Mouse (Mus musculus): Measurements from ENCODE around the gene Dnm3. TPM values are rescaled to one million over a fixed set of nuclear protein-coding genes. Genes with fewer than 3 reads are reported as not detected.

The Dnm3 gene
- total and polyA plus RNA-seq, 2 experiments from 2014 or later, result 56.3 to 64.7 TPM

DNA sequence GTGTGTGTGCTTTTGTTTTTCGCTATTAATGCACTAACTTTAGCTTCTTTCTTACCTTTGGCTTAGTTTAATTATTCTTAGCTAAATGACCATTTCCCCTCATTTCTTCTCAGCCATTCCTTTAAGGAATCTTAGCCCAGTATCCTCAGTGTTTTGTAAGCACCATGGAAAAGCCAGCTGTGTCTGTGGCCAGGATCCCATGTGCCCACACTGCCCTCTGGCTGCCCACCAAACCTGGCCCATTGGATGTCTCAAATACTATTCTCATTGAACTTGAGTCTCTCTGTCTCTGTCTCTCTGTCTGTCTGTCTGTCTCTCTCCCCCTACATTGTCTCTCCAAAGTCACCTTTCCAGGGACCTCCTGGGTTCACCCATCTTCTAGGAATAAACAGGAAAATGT, 201.8 kb downstream of the Dnm3 start:
- H3K4me1 ChIP-seq (ENCODE audit: insufficient read depth, low read length), result no peaks in the 10 kb centered on the region
- no peak overlapping the region for H3K4me2 ChIP-seq (ENCODE audit: low read depth, low read length)
- H3K27me3 ChIP-seq (ENCODE audit: insufficient read depth, low read length), result no peaks in the 10 kb centered on the region
- no peaks in the 10 kb centered on the region for H3K36me3 ChIP-seq (ENCODE audit: insufficient read depth, low read length)
- H3K27ac ChIP-seq, result no peak overlapping the region
- ATAC-seq (no peak), DNase-seq (ENCODE audit: low spot score) (peak; percentile 50)
- TF ChIP-seq CTCF (IDR thresholded peaks at IDR 0.05; ENCODE audit: low read depth), result peak; percentile 72
- no peak overlapping the region for H3K9ac ChIP-seq (replicated peaks; ENCODE audit: low read length)
- no peak overlapping the region for H3K4me3 ChIP-seq (ENCODE audit: low read length)
- no peaks in the 10 kb centered on the region for H3K9me3 ChIP-seq (ENCODE audit: low read length)
- 91% methylated on average over 1 of the region's 1 CpGs for WGBS

DNA sequence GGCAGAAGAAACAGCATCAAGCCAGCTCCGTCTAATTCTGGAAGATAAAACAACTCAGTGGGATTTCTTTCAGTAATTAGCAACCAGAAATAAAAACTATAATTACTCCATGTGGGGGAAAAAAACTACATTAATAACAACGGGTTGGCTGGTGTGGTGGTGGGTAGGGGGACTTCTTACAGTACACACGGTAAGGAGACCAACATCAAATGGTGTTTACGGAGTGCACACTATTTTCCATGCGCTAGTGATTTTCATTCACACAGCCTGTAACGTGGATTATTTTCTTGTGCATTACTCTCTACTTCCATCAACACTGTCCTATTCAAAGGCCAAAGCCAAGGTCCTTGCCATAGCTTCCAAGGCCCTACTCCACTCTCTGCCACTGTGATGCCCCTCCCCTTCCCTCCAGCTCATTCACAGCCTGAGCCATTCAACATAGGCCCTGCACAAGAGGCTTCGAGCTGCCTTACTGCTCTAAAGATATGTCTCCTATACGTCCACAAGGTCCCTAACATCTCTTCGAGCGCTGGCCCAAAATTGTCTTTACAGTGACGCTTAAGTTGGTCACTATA, 203.1 kb downstream of the Dnm3 start:
- 0 out of 2 replicates have a peak, but pooled peaks have one; percentile 35 for ATAC-seq
- 83% methylated on average over 11 of the region's 11 CpGs for WGBS

DNA sequence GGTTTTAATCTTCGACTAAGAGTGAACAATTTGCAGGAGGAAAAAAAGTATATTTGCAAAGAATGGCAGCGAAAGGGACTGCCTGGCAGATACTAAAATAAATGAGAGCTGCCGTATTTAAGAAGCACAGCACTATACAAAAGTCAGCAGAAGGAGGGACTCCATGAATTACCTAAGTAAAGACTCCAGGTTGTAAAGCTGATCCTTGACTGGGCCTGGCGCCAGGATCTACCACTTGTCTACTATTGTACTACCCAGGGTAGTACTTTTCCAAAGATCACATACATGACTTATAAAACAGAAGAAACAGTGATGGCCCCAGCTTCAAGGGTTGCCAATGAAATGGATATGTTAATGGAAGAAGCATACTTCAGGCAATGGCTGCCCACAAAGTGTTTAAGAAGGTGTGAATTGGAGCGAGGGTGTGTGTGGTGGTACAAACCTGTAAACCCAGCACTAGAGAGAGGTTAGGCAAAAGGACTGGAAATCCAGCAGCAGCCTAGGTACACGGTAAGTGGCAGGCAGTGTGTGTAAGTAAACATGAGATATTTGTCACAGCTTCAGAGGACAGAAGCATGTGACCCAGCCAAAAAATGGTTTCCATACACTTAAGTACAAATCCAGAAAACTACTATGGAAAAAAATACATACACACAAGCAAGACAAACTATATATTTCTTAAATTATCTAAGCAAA, 220.8 kb downstream of the Dnm3 start:
- Histone ChIP-seq H3K36me3 (ENCODE audit: insufficient read depth, low read length) (no peaks in the 10 kb centered on the region), H3K4me2 (ENCODE audit: low read depth, low read length) (no peak overlapping the region), H3K4me3 (ENCODE audit: low read length) (no peak overlapping the region), H3K27ac (no peak overlapping the region), H3K9me3 (ENCODE audit: low read length) (no peaks in the 10 kb centered on the region), H3K9ac (replicated peaks; ENCODE audit: low read length) (no peak overlapping the region), H3K27me3 (ENCODE audit: insufficient read depth, low read length) (no peaks in the 10 kb centered on the region), H3K4me1 (ENCODE audit: insufficient read depth, low read length) (no peaks in the 10 kb centered on the region)
- 85% methylated on average over 6 of the region's 6 CpGs for WGBS
- no peak for DNase-seq (ENCODE audit: low spot score)
- no peak for TF ChIP-seq CTCF (IDR thresholded peaks at IDR 0.05; ENCODE audit: low read depth)
- ATAC-seq, result no peak

More for the DNA sequence above, 203.1 kb downstream of the Dnm3 start:
- no peaks in the 10 kb centered on the region for H3K4me1 ChIP-seq (ENCODE audit: insufficient read depth, low read length)
- no peaks in the 10 kb centered on the region for H3K36me3 ChIP-seq (ENCODE audit: insufficient read depth, low read length)
- no peak for TF ChIP-seq CTCF (IDR thresholded peaks at IDR 0.05; ENCODE audit: low read depth)
- H3K27me3 ChIP-seq (ENCODE audit: insufficient read depth, low read length), result no peaks in the 10 kb centered on the region
- DNase-seq (ENCODE audit: low spot score), result no peak
- H3K9me3 ChIP-seq (ENCODE audit: low read length), result no peaks in the 10 kb centered on the region
- H3K9ac ChIP-seq (replicated peaks; ENCODE audit: low read length), result no peak overlapping the region
- no peak overlapping the region for H3K27ac ChIP-seq
- no peak overlapping the region for H3K4me2 ChIP-seq (ENCODE audit: low read depth, low read length)
- no peak overlapping the region for H3K4me3 ChIP-seq (ENCODE audit: low read length)

GRCm38 (mm10) chr1:162254944-162255343, 222.9 kb downstream of the Dnm3 start:
- H3K36me3 ChIP-seq (ENCODE audit: insufficient read depth, low read length), result no peaks in the 10 kb centered on the region
- DNase-seq (ENCODE audit: low spot score), result peak; percentile 20
- WGBS, result 41% methylated on average over 5 of the region's 5 CpGs
- no peak overlapping the region for H3K9ac ChIP-seq (replicated peaks; ENCODE audit: low read length)
- no peaks in the 10 kb centered on the region for H3K27me3 ChIP-seq (ENCODE audit: insufficient read depth, low read length)
- no peak for ATAC-seq
- no peak overlapping the region for H3K4me3 ChIP-seq (ENCODE audit: low read length)
- no peaks in the 10 kb centered on the region for H3K4me1 ChIP-seq (ENCODE audit: insufficient read depth, low read length)
- H3K27ac ChIP-seq, result no peak overlapping the region
- no peaks in the 10 kb centered on the region for H3K9me3 ChIP-seq (ENCODE audit: low read length)
- no peak for TF ChIP-seq CTCF (IDR thresholded peaks at IDR 0.05; ENCODE audit: low read depth)
- no peak overlapping the region for H3K4me2 ChIP-seq (ENCODE audit: low read depth, low read length)

DNA sequence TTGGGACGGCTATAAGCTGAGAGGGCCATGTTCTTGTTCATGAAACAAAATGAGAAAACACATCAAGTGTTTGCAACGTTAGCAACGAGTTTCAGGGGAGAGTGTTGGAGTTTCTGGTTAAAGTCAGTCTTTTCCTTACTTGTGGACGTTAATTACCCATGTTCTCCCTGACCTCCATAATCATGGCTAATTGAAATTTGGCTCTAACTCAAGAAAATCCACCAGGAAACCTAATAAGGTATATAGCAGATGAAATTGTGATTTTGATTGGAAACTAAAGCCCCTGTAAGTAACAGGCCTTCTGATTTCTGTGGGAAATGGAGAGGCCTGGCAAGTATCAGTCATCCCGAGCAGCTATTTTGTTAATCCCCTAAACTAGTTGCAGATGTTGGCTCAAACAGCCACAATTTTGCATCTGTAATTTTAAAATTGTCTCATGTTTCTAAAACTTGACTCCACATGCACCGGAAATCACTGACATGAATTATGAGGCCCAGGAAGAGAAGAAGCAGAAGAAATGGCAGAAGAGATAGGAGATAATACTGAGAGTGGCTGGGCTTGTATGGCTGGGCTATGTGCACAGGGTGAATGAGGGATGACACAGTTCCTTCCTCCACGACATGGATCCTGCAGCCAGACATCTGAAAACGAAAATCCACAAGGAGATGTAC, 223.7 kb downstream of the Dnm3 start:
- Histone ChIP-seq H3K27me3 (ENCODE audit: insufficient read depth, low read length) (no peaks in the 10 kb centered on the region), H3K4me2 (ENCODE audit: low read depth, low read length) (no peak overlapping the region), H3K4me3 (ENCODE audit: low read length) (no peak overlapping the region), H3K27ac (no peak overlapping the region), H3K4me1 (ENCODE audit: insufficient read depth, low read length) (no peaks in the 10 kb centered on the region), H3K9me3 (ENCODE audit: low read length) (no peaks in the 10 kb centered on the region), H3K9ac (replicated peaks; ENCODE audit: low read length) (no peak overlapping the region), H3K36me3 (ENCODE audit: insufficient read depth, low read length) (no peaks in the 10 kb centered on the region)
- ATAC-seq, result no peak
- TF ChIP-seq CTCF (IDR thresholded peaks at IDR 0.05; ENCODE audit: low read depth), result no peak
- DNase-seq (ENCODE audit: low spot score), result no peak
- 76% methylated on average over 8 of the region's 8 CpGs for WGBS

DNA sequence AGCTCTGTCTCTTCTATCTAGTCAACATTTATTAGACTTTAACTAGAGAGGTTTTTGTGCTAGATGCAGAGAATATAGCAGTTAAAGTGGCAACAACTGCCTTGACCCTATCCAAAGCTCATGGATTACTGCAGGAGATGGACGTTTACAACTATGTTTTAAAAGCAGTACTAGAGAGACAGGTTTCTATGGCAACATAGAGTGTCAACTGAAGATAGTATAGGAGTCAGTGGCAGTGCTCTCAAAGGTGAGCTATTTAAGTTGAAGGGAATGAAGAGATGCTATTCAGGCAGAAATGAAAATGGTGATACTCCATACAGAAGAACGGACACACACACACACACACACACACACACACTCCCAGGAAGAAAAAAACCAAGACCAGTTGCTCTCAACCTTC, 225.0 kb downstream of the Dnm3 start:
- TF ChIP-seq CTCF (IDR thresholded peaks at IDR 0.05; ENCODE audit: low read depth), result no peak
- Histone ChIP-seq H3K36me3 (ENCODE audit: insufficient read depth, low read length) (no peaks in the 10 kb centered on the region), H3K9me3 (ENCODE audit: low read length) (no peaks in the 10 kb centered on the region), H3K27me3 (ENCODE audit: insufficient read depth, low read length) (no peaks in the 10 kb centered on the region), H3K9ac (replicated peaks; ENCODE audit: low read length) (no peak overlapping the region), H3K4me3 (ENCODE audit: low read length) (no peak overlapping the region), H3K4me1 (ENCODE audit: insufficient read depth, low read length) (no peaks in the 10 kb centered on the region), H3K4me2 (ENCODE audit: low read depth, low read length) (no peak overlapping the region), H3K27ac (no peak overlapping the region)
- 78% methylated on average over 2 of the region's 2 CpGs for WGBS
- ATAC-seq, result no peak
- DNase-seq (ENCODE audit: low spot score), result no peak

- ATAC-seq, result no peak
- Histone ChIP-seq H3K4me3 (ENCODE audit: low read length) (no peak overlapping the region), H3K36me3 (ENCODE audit: insufficient read depth, low read length) (no peaks in the 10 kb centered on the region), H3K4me1 (ENCODE audit: insufficient read depth, low read length) (no peaks in the 10 kb centered on the region), H3K9me3 (ENCODE audit: low read length) (no peaks in the 10 kb centered on the region), H3K27me3 (ENCODE audit: insufficient read depth, low read length) (no peaks in the 10 kb centered on the region), H3K27ac (no peak overlapping the region), H3K9ac (replicated peaks; ENCODE audit: low read length) (no peak overlapping the region), H3K4me2 (ENCODE audit: low read depth, low read length) (no peak overlapping the region)
- TF ChIP-seq CTCF (IDR thresholded peaks at IDR 0.05; ENCODE audit: low read depth), result no peak
- WGBS, result 85% methylated on average over 5 of the region's 5 CpGs
- no peak for DNase-seq (ENCODE audit: low spot score)
These were observed 230.6 kb downstream of the Dnm3 start for GRCm38 (mm10) chr1:162247216-162247615.
